Mouse (Mus musculus) layer of hippocampus, postnatal 14 days (tissue): ENCODE data around the gene Hhip. TPM values are rescaled to one million over a fixed set of nuclear protein-coding genes. Genes with fewer than 3 reads are reported as not detected.

Source experiments
- DNase-seq, 2 experiments: peaks; one replicate each; pipeline ENCODE4 v3.0.0; 2021 to 2022; ENCODE audit warnings: low spot score in 2 of 2, mixed read lengths in 1 of 2
- long read RNA-seq, 2 experiments: library from polyadenylated mRNA; stranded (forward); transcript quantifications; one replicate each; pipeline ENCODE4 v2.0.0; 2021
- total RNA-seq, 2 experiments: library from RNA; stranded (reverse); gene quantifications; 2 replicates each; pipeline ENCODE4 v1.2.3; 2021

Hhip gene
- total RNA-seq: 1 to 10 TPM; 4.2 to 5.1 TPM
- long read RNA-seq, experiment 1, full-length matches to known transcripts: 2 of 4 reads
- long read RNA-seq, experiment 1, partial matches to known transcripts: 0 of 4 reads
- long read RNA-seq, experiment 1, other reads (novel, unspliced or antisense): 2 of 4 reads
- long read RNA-seq, experiment 2, full-length matches to known transcripts: 1 of 4 reads
- long read RNA-seq, experiment 2, partial matches to known transcripts: 1 of 4 reads
- long read RNA-seq, experiment 2, other reads (novel, unspliced or antisense): 2 of 4 reads

- DNase-seq: peak; percentile 35 to 58
Measured at GRCm38 (mm10) chr8:80057198-80058174, at the start of gene Hhip. TSS of gene Hhip (minus strand) at chr8:80058006.

DNA sequence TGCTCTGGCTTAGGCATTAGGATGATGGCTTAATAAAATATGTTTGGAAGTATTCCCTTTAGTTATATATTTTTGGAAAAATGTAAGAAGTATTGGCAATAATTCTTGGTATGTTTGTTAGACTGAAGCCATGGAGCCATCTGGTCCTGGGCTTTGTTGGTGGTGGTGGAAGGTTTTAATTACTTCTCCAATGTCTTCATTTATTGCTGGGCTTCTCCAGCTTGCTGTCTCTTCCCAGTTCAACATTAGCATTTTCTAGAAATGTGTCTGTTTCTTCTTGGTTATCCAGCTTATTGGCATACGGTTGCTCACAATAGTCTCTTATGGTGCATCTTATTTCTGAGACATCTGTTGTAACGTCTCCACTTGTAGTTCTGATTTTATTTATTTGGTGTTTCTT lies 29.2 kb upstream of the Hhip start:
- DNase-seq: peak in 1 of 2 experiments; percentile 18

DNA sequence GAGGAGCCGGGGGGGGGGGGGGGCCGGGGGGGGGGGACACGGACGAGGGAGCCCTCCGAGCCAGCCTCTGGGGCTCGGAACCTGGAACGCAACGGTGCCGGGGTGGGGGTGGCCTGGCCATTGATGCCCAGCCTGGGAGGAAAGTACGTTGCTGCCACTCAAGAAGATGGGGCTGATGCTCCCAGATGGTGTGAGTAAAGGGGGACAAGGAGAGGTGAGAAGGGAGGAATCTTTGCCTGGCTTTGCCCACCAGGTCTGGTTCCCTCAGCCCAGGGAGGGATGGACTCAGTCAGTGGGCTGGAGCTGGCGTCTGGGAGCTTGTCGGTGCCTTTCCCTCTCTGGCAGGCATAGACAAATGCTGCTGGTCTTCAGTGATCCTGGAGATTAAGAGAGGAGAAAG lies 387 bp upstream of the Hhip start:
- no peak for DNase-seq

GRCm38 (mm10) chr8:80056331-80057070 lies 1.3 kb downstream of the Hhip start:
- no peak for DNase-seq

DNA sequence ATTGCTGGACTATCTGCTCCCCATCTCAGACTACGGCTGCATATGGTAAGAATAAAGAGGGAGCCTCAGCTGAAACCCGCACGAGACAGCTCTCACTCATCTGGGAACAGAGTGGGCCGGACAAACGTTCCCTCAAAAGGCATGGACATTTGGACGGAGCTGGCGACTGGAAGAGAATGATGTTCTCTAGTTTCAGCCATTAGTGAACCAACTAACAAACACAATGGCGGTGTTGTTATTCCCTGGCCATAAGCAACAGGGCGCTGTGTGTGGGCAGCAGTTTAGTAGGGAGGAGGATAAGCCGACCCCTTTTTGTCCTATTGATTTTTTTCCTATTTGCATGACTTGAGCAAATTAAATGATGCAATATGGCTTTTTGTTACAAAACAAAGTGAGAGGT lies 2.0 kb downstream of the Hhip start:
- DNase-seq: no peak

- DNase-seq: no peak
Measured at GRCm38 (mm10) chr8:80055094-80055493, 2.7 kb downstream of the Hhip start.

DNA sequence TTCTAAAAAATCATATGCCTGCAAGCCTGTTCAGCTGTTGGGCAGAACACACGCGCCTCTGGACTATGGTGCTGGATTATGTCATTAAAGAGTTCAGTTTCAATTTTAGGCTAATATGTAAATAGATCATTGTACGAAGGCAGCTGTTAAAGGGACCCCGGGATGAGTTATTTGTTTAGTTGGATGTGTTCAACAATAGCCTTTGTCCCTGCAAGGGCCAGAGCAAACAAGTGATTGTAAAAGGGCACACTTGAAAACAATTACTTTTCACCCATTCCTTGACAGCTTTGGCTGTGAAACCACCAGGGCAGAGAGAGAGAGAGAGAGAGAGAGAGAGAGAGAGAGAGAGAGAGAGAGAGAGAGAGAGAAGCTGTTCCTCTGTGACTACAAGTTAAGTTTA lies 3.6 kb downstream of the Hhip start:
- DNase-seq: no peak

DNA sequence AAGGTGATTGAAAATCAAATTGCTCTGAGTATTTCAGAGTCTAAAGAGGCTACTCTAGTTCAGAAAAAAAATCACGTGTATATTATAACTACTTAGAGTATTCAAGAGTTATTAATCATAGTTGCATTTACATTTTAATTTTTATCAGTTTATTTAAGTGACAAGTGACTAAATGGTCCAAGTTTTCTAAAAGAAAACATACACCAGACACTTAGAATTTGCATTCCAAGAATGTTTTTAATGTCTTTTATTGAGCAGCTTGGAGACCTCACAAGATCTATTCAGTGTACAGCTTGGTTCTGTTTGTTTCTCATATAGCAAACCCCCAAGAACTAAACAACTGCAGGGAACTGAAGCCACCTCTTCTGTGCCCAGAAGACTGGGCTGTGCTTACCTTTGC lies 5.0 kb downstream of the Hhip start:
- DNase-seq: no peak

- DNase-seq: no peak
Measured at GRCm38 (mm10) chr8:80051494-80051893, 6.3 kb downstream of the Hhip start.

DNA sequence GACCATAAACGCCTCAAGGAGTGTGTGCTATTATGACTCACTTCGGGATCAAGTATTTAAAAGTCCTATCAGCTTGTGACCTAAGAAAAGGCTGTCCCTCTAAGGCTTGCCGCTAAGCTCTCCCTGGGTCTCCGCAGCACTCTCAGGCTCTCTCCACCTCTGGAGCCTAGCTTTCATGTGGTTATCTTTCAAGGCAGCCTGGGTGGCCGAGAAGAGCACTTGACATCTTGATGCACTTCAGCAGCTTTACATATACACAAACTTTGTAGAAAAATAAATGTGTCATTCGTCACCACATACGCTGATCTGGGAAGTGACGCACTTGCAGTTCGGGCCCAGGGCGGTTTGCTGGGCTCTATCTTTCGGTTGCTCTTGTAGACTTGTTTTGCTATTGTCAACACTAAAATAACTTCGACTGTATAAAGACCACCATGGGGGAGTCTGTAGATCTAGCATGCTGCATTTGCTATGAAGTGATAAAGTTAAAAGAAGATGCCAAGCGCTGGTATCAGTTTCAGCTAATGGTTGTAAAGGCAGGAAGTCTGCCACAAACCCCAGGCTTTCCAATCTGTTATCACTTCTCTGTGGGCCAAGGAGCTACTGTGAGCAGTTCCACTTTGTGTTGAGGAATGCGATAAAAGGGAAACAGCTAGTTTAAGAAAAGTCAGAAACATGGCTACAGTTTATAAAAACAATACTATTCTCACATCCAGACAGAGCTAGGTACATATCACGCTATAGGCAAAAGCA lies 8.4 kb downstream of the Hhip start:
- DNase-seq: no peak

DNA sequence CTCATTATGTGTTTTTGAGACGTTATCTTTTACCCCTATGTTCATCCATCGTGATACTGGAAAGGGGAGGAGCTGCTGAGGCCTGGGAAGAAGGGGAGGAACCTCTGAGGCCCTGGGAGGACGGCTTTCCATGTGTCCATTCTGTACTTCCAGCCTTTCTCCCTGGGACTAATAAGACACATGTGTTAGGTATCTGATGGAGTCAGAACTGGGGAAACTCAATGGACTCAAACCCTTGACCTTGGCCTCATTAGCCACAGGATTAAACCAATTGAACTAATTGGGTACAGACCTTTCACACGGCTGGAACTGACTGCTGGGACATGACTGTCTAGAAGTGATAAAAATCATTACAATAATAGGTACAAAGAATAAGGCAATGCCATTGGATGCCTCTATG lies 9.6 kb downstream of the Hhip start:
- DNase-seq: no peak

DNA sequence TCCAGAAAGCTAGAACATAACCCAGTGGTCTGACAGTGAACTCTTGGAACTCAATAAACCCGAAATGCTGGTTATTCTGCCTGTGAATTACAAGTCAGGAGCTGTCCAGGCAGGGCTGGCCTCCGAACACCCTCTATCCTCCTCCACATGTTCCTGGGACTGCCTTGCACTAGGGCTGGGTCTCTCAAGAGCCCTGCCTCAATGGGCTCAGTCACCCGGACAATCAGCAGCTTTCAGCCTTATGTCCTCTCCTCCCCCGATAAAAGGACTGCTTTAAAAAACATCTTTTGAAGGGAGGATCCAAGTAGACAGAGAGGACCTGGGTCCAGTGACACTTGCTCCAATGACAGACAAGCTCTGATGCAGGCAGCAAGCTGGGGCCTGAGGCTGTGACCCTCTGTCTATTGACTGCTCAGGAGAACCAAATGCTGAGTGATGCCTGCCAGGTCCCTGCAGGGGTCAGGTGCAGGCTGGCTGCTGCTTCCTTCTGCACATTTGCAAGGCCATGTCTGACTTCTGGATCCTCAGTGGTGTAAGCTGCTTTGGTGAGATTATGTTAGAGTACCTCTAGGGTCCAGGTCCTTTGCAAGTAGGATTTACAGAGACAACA lies 20.1 kb downstream of the Hhip start:
- no peak for DNase-seq

DNA sequence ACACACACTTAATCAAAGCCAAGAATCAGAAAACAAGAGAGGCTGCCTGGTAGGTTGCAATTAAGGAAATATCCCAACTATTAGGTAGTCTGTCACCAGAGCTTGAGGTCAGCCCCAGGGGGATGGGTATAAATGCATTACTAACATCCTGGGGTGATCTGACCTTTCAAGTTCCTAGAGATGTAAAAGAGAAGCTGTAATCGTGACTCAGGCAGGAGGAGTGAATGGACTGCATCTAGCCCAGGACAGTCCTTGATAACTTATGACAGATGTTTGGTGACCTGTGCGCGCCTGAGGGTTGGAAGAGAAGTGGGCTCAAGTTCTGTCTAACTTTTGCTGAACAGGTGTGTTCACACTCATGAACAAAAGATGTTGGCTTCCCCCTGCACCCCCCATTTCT lies 25.2 kb downstream of the Hhip start:
- no peak for DNase-seq

DNA sequence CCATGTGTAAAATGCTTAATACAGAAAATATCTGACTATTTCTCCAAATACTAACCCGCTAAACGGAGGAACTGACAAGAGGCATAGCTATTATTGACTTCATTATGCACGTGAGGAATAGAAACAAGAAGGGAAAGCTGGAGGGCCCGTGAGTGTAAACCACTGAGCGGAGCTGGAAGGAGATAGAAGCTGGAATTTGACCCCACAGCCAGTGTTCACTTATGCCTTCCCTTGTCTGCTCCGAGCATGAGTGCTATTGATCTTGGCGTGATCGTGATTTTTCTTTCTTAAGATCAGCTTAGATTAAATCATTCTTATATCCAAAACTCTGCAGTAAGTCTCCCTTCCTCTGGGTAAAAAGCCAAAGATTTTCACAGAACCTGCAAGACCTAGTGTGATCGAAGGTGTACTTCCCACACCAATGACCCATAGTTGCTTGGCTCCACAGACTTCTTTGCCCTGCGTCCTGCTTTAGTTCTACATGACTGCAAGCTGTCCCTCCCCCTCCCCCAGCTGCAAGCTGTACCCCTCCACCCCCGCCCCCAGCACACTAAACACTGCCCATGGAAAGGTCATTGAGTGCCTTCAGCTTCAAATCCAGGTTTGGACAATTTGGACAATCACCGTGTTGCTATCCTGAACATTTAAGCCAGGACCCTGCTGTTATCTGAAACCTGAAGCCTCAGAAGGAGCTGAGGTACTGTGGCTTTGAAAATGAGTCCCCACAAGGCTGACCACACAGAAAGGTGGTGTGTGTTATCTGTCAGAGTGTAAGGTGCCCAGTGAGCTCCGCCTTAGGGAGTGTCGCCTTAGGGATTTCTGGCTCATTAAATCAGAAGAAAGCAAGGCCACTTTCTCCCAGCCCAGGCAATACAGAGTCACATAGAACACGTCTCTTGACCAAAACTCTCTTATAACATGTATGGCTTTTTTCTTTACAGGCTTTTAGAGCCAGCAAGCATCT lies 26.2 kb downstream of the Hhip start:
- DNase-seq: no peak

DNA sequence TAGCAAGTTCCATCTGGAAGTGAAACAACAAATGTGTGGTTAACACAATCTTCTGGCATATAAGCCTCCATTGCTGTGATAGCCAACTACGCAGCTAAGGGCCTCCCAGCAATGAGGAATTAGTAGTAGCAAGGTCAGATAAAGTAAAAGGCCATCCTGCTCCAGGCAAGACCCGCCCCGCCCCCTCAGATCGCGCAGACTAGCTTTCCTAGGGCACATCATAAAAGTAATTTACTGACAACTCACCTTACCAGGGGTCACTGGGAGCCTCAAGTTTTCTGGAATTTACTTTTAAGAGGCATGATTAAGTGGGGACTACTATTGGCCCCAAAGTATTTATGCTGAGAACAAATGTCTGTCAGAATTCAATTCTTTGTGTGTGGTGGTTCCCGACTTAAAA lies 28.2 kb downstream of the Hhip start:
- DNase-seq: no peak

DNA sequence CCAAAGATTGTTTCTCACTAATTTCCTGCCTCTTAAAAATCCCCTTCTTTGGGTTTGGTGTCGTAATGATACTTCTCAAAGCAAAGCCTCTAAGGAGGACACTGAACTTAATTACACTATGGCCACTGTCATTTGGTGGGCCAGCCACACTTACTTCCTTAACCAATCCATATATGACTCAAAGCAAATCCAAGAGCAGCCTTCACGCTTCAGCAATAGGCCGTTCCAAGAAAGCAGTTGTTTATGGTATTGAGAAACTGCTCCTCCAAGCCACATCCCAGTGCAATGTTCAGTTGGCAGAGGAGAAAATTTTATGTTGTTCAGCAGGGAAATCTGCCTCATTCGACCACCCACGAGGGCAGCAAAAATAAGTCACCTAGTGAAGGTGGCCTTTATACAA lies 37.3 kb downstream of the Hhip start:
- DNase-seq: no peak

- no peak for DNase-seq
Measured at GRCm38 (mm10) chr8:80015818-80016217, 42.0 kb downstream of the Hhip start.

DNA sequence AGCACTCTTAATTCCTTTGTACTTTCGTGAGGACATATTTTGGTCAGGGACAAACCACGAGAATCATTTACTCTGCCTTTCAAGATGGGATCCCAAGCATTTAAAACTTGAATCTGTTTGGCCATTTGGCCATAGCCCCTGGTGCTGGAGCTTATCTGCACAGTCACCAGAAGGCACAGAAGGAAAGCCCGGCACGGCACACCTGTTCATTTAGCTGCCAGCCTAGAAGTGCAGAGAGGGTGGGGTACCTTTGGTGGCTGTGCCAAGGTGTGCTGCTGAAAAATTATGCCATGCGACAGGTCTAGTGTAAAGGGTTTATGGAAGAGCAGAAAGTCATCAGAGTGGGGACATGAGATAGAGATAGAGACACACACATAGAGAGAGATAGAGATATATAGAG lies 53.4 kb downstream of the Hhip start:
- DNase-seq: no peak

- no peak for DNase-seq
Measured at GRCm38 (mm10) chr8:80002313-80002712, 55.5 kb downstream of the Hhip start.
